Mouse (Mus musculus) neural tube, embryonic 13.5 days (tissue): ENCODE data around the gene Gm10197. TPM values are rescaled to one million over a fixed set of nuclear protein-coding genes. Genes with fewer than 3 reads are reported as not detected.

ENCODE experiments used
- ATAC-seq: fragments of 200-750 bp; cut with Nextera tagmentation; 2 replicates; pipeline ENCODE4 v1.8.0; 2017; ENCODE audit warnings: low read depth, mild to moderate bottlenecking, moderate TSS enrichment, moderate library complexity
- H3K27ac ChIP-seq: fragments of 300-500 bp; sonication (generic); replicated peaks from 2 replicates; pipeline ENCODE4 v1.5.1; 2015; ENCODE audit warnings: moderate library complexity, mild to moderate bottlenecking, inconsistent platforms
- H3K27me3 ChIP-seq: fragments of 300-500 bp; sonication (generic); 2 replicates; pipeline ENCODE4 v1.6.1; 2015; ENCODE audit warnings: mild to moderate bottlenecking, inconsistent platforms
- H3K36me3 ChIP-seq: fragments of 300-500 bp; sonication (generic); 2 replicates; pipeline ENCODE4 v1.6.1; 2015; ENCODE audit warnings: mild to moderate bottlenecking, inconsistent platforms
- H3K4me1 ChIP-seq: fragments of 300-500 bp; sonication (generic); replicated peaks from 2 replicates; pipeline ENCODE4 v1.6.1; 2015; ENCODE audit warnings: inconsistent platforms
- H3K4me2 ChIP-seq: fragments of 300-500 bp; sonication (generic); 2 replicates; pipeline ENCODE4 v1.6.1; 2015; ENCODE audit warnings: inconsistent platforms, mild to moderate bottlenecking, moderate library complexity
- H3K4me3 ChIP-seq: fragments of 300-500 bp; sonication (generic); 2 replicates; pipeline ENCODE4 v1.5.1; 2015; ENCODE audit warnings: mild to moderate bottlenecking, inconsistent platforms
- H3K9ac ChIP-seq: fragments of 300-500 bp; sonication (generic); 2 replicates; pipeline ENCODE4 v1.6.1; 2015; ENCODE audit warnings: moderate library complexity, mild to moderate bottlenecking, inconsistent platforms
- H3K9me3 ChIP-seq: fragments of 300-500 bp; sonication (generic); 2 replicates; pipeline ENCODE4 v1.6.1; 2016; ENCODE audit warnings: inconsistent platforms
- WGBS: fragments of 180-500 bp; shearing (Covaris S2); methylation state at CpG from one replicate; pipeline ENCODE4 v1.1.7; 2015; 5-methylcytosine and 5-hydroxymethylcytosine counted together
- polyA plus RNA-seq: library from polyadenylated mRNA; unstranded; fragments of >200 nt; fragmentation: Nextera tagmentation; extraction: Ambion mirVana; gene quantifications from 2 replicates; pipeline ENCODE4 v1.2.1, GENCODE M21; 2015

Gm10197 gene
- polyA plus RNA-seq, 1 experiment from 2014 or later: not detected

GRCm38 (mm10) chr19:53369469-53370043 lies 2.0 kb downstream of the Gm10197 start:
- Histone ChIP-seq H3K27ac (no peak overlapping the region), H3K4me3 (no peak overlapping the region), H3K4me1 (peaks cover 37% of the 10 kb centered on the region), H3K4me2 (0 out of 2 replicates have a peak overlapping the region, but pooled peaks have one; percentile 11), H3K27me3 (no peaks in the 10 kb centered on the region), H3K36me3 (peaks cover 31% of the 10 kb centered on the region), H3K9me3 (no peaks in the 10 kb centered on the region), H3K9ac (0 out of 2 replicates have a peak overlapping the region, but pooled peaks have one; percentile 31)
- ATAC-seq: 0 out of 2 replicates have a peak, but pooled peaks have one; percentile 48
- WGBS: 26% methylated on average over 14 of the region's 14 CpGs

- no peak overlapping the region for H3K4me2 ChIP-seq
- H3K4me1 ChIP-seq: peaks cover 41% of the 10 kb centered on the region
- ATAC-seq: no peak
- no peaks in the 10 kb centered on the region for H3K27me3 ChIP-seq
- peaks cover 11% of the 10 kb centered on the region for H3K36me3 ChIP-seq
- no peak overlapping the region for H3K4me3 ChIP-seq
- no peak overlapping the region for H3K9ac ChIP-seq
- no peak overlapping the region for H3K27ac ChIP-seq
- WGBS: 60% methylated on average over 7 of the region's 7 CpGs
- H3K9me3 ChIP-seq: no peaks in the 10 kb centered on the region
Measured at GRCm38 (mm10) chr19:53366881-53367280, 4.7 kb downstream of the Gm10197 start.

GRCm38 (mm10) chr19:53366057-53366775 lies 5.3 kb downstream of the Gm10197 start:
- H3K27me3 ChIP-seq: no peaks in the 10 kb centered on the region
- H3K4me3 ChIP-seq: no peak overlapping the region
- peaks cover 4% of the 10 kb centered on the region for H3K36me3 ChIP-seq
- no peak for ATAC-seq
- no peak overlapping the region for H3K4me2 ChIP-seq
- H3K27ac ChIP-seq: 0 out of 2 replicates have a peak overlapping the region, but pooled peaks have one; percentile 59
- no peaks in the 10 kb centered on the region for H3K9me3 ChIP-seq
- 78% methylated on average over 11 of the region's 11 CpGs for WGBS
- 0 out of 2 replicates have a peak overlapping the region, but pooled peaks have one; percentile 27 for H3K9ac ChIP-seq
- peaks cover 42% of the 10 kb centered on the region for H3K4me1 ChIP-seq

DNA sequence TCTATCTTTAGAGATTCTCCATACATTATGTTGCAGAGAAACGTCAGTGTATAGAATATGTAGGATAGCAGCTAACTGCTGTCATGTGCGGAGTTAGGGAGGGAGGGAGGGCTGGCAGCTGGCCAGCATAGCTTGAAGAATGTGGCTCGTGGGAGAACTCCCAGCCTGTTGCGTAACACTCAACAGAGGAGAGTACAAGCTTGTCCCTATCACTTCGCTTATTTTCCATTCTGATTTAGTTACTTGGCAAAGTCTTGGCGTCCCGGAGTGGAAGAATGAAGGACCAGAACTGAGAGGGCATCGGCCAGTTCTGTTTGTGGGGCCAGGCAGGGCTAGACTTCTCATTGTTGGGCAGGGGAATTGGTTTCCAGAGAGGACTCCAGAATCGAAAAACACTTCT lies 6.6 kb downstream of the Gm10197 start:
- Histone ChIP-seq H3K4me2 (peak overlapping the region; percentile 20), H3K36me3 (0 out of 2 replicates have a peak, but pooled peaks cover 3% of the 10 kb centered on the region), H3K27ac (peak overlapping the region; percentile 59), H3K4me1 (peaks cover 55% of the 10 kb centered on the region), H3K4me3 (no peak overlapping the region), H3K27me3 (no peaks in the 10 kb centered on the region), H3K9ac (no peak overlapping the region), H3K9me3 (no peaks in the 10 kb centered on the region)
- peak; percentile 68; the same call in 1 of the 2 replicates for ATAC-seq
- 25% methylated on average over 9 of the region's 9 CpGs for WGBS

DNA sequence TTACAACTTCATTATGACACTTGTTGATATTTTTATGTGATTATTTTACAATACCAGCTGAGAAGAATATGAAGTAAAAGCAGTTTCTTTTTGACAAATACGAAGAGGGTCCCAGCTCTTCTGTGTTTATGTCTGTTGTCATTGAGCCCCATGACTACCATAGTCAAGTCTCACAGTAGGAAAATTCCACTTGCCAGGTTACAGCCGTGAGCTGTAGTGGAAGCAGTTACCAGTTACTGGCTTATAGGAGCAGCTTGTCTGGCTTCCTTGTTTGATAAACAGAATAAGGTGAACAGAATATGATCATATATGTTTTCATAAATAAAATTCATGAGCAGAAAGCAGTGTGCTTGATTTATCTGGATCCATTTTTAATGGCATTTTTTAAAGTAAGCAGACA lies 7.0 kb downstream of the Gm10197 start:
- H3K4me1 ChIP-seq: peaks cover 58% of the 10 kb centered on the region
- H3K4me2 ChIP-seq: no peak overlapping the region
- ATAC-seq: no peak
- no peak overlapping the region for H3K4me3 ChIP-seq
- no peaks in the 10 kb centered on the region for H3K9me3 ChIP-seq
- H3K9ac ChIP-seq: no peak overlapping the region
- H3K36me3 ChIP-seq: 0 out of 2 replicates have a peak, but pooled peaks cover 3% of the 10 kb centered on the region
- H3K27me3 ChIP-seq: no peaks in the 10 kb centered on the region
- no peak overlapping the region for H3K27ac ChIP-seq
- WGBS: 66% methylated on average over 2 of the region's 2 CpGs

- no peaks in the 10 kb centered on the region for H3K9me3 ChIP-seq
- H3K27me3 ChIP-seq: no peaks in the 10 kb centered on the region
Measured at GRCm38 (mm10) chr19:53362967-53363366, 8.6 kb downstream of the Gm10197 start.

GRCm38 (mm10) chr19:53360265-53360958 lies 11.2 kb downstream of the Gm10197 start:
- H3K27me3 ChIP-seq: no peaks in the 10 kb centered on the region

More at GRCm38 (mm10) chr19:53362967-53363366, 8.6 kb downstream of the Gm10197 start:
- H3K36me3 ChIP-seq: 0 out of 2 replicates have a peak, but pooled peaks cover 3% of the 10 kb centered on the region
- H3K4me2 ChIP-seq: no peak overlapping the region
- H3K9ac ChIP-seq: no peak overlapping the region
- no peak overlapping the region for H3K4me3 ChIP-seq
- WGBS: 47% methylated on average over 2 of the region's 2 CpGs
- no peak for ATAC-seq
- H3K4me1 ChIP-seq: peaks cover 53% of the 10 kb centered on the region
- H3K27ac ChIP-seq: no peak overlapping the region

DNA sequence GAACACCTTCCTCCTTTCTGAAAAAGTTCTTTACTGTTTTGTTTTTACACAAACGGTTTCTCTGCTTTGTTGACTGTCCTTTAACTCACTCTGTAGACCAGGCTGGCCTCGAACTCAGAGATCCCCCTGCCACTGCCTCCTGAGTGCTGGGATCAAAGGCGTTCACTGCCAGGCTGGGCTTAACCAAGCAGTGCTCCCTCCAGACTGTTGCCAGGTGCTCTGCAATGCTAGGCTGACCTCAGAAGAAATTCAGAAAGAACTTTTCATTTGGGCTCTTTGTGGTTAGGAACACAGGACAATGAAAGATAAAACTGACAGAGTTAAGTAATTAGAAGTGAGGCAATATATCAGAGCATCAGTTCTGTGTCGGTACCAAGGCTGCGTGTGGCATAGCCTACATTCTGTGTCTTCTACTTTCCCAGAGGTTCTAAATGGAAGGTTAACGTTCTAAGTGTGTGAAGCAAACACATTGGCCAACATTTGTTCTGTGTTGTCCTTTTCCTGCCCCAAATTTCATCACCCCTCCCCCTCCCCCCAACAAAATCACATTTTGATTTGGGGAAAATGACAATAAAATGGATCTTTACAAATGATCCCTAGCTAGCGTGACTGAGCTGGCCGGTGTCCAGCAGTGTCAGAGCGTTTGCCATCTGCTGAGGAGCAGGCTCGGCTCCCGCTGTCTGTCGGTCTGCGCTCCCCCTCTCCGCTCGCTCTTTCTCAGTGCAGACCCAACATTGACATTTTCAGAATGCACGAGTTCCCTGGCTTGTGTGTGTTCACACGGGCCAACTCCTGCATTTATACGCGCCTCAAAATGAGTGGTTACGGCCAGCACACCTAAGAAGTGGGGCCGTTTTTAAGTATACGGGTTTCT lies 12.2 kb downstream of the Gm10197 start:
- Histone ChIP-seq H3K27ac (peak overlapping the region; percentile 78), H3K9me3 (no peaks in the 10 kb centered on the region), H3K9ac (0 out of 2 replicates have a peak overlapping the region, but pooled peaks have one; percentile 41), H3K4me1 (peaks cover 28% of the 10 kb centered on the region), H3K4me2 (peak overlapping the region; percentile 37), H3K4me3 (0 out of 2 replicates have a peak overlapping the region, but pooled peaks have one; percentile 3), H3K36me3 (peaks cover 9% of the 10 kb centered on the region; the same call in 1 of the 2 replicates), H3K27me3 (no peaks in the 10 kb centered on the region)
- 37% methylated on average over 22 of the region's 22 CpGs for WGBS
- peak; percentile 61; the same call in 1 of the 2 replicates for ATAC-seq

More at GRCm38 (mm10) chr19:53360265-53360958, 11.2 kb downstream of the Gm10197 start:
- peaks cover 39% of the 10 kb centered on the region for H3K4me1 ChIP-seq
- peak overlapping the region; percentile 37 for H3K4me2 ChIP-seq
- H3K9ac ChIP-seq: no peak overlapping the region
- H3K27ac ChIP-seq: peak overlapping the region; percentile 78
- ATAC-seq: peak; percentile 6; the same call in 1 of the 2 replicates
- H3K36me3 ChIP-seq: peaks cover 9% of the 10 kb centered on the region; the same call in 1 of the 2 replicates
- H3K9me3 ChIP-seq: no peaks in the 10 kb centered on the region
- no peak overlapping the region for H3K4me3 ChIP-seq
- WGBS: 53% methylated on average over 8 of the region's 8 CpGs

DNA sequence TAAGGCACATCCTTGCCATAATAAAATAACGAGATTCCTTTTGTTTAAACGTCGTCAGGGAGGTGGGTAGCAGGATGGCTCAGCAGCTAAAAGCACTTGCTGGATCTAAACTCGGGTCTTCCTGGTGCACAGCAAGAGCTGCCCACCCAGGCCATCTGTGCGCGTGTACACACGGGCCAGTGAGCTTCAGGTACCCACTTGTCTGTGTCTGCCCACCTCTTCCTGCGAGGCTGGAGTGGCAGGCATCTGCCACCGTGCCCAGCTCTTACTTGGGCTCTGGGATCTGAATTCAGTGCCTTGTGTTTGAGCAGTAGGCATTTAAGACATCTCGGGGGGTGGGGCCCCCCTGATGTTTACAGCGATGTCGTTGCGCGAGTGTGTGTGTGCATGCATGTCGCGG lies 16.5 kb downstream of the Gm10197 start:
- no peak for ATAC-seq
- Histone ChIP-seq H3K9ac (no peak overlapping the region), H3K27ac (no peak overlapping the region), H3K4me3 (no peak overlapping the region), H3K36me3 (peaks cover 15% of the 10 kb centered on the region), H3K27me3 (no peaks in the 10 kb centered on the region), H3K4me2 (no peak overlapping the region), H3K9me3 (no peaks in the 10 kb centered on the region), H3K4me1 (peaks cover 20% of the 10 kb centered on the region)
- WGBS: 86% methylated on average over 16 of the region's 16 CpGs

DNA sequence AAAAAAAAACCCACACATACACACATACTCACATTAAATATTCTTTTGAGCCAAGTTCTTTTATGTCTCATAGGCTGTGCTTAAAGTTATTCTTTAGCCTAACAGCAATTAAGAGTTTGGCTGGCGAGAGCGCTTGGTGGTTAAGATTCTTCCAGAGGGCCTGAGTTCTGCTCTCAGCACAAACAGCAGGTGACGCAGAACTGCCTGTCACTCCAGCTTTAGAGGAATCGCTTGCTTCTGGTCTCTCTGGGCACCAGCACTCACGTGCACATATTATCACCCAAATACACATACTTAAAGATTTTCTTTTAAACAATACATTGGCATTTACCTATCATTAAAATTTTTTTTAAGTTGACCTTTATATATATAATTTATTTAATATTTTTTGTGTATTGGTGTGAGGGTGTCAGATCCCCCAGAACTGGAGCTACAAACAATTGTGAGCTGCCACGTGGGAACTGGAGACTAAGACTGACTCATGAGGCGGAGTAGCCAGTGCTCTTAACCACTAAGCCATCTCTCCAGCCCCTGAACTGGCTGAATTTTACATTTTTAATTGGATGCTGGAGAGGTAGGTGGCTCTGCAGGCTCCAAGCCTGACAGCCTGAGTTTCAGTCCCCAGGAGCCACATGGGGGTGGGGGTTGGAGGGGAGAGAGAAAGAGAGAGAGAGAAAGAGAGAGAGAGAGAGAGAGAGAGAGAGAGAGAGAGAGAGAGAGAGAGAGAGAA lies 17.1 kb downstream of the Gm10197 start:
- Histone ChIP-seq H3K4me2 (no peak overlapping the region), H3K36me3 (peaks cover 15% of the 10 kb centered on the region), H3K27me3 (no peaks in the 10 kb centered on the region), H3K27ac (no peak overlapping the region), H3K9me3 (no peaks in the 10 kb centered on the region), H3K4me1 (peaks cover 14% of the 10 kb centered on the region), H3K9ac (no peak overlapping the region), H3K4me3 (no peak overlapping the region)
- ATAC-seq: no peak
- 80% methylated on average over 7 of the region's 7 CpGs for WGBS

DNA sequence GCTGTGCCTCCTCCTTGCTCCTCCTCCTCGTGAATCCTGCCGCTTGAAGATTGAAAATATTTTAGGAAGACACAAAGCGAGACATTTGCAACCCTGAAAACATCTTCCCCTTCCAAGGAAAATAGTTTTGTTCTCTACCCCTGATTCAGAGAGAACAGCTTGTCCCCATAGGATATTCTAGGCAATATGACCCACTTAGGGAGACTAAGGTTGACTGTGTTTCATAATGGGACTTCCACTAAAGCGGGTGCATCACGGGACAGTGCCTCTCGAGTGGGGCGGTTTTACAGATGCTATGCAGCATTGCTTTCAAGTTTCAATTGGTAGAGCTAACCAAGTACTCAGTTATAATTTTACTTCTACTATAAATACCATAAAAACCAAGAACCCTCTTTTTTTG lies 17.7 kb downstream of the Gm10197 start:
- Histone ChIP-seq H3K4me1 (peaks cover 8% of the 10 kb centered on the region), H3K27ac (no peak overlapping the region), H3K27me3 (no peaks in the 10 kb centered on the region), H3K9me3 (no peaks in the 10 kb centered on the region), H3K36me3 (peaks cover 15% of the 10 kb centered on the region), H3K9ac (no peak overlapping the region), H3K4me2 (no peak overlapping the region), H3K4me3 (no peak overlapping the region)
- ATAC-seq: no peak
- WGBS: 88% methylated on average over 7 of the region's 7 CpGs
